Mouse (Mus musculus) hematopoietic stem cell, adult 5-6 weeks (primary cell): ENCODE data around the gene Pex12. TPM values are rescaled to one million over a fixed set of nuclear protein-coding genes. Genes with fewer than 3 reads are reported as not detected.

Experiments
- total RNA-seq: library from RNA; stranded (forward); fragments of 172-1452, 232-1000 nt; gene quantifications from 2 replicates; pipeline ENCODE4 v1.2.3, GENCODE M21; 2017

Gene Pex12
- total RNA-seq, 1 experiment from 2014 or later: 10.3 TPM

Other genes with a start within 250 kb of the Pex12 start
- 37.2 and 65.0 TPM in 2 replicates for gene Slfn2, start 237.5 kb downstream of the Pex12 start, total RNA-seq
- gene Slfn1, start 185.7 kb downstream of the Pex12 start, total RNA-seq: 13.5 and 24.0 TPM in 2 replicates
- 13.2 and 31.0 TPM in 2 replicates for gene Slfn4, start 127.4 kb downstream of the Pex12 start, total RNA-seq
- gene Slfn3, start 111.3 kb downstream of the Pex12 start, total RNA-seq: 25.6 and 32.5 TPM in 2 replicates
- gene Slfn14, start 15.9 kb downstream of the Pex12 start, total RNA-seq: not detected in 2 replicates
- 57.6 and 58.0 TPM in 2 replicates for gene Ap2b1, start 3.6 kb downstream of the Pex12 start, total RNA-seq
- not detected in 2 replicates for gene Rasl10b, start 106.6 kb upstream of the Pex12 start, total RNA-seq
- gene Gas2l2, start 126.9 kb upstream of the Pex12 start, total RNA-seq: not detected in 2 replicates
- gene 1700020L24Rik, start 135.1 kb upstream of the Pex12 start, total RNA-seq: 10.5 and 17.7 TPM in 2 replicates
- gene Mmp28, start 160.5 kb upstream of the Pex12 start, total RNA-seq: 1.4 and 2.4 TPM in 2 replicates
- gene Taf15, start 170.5 kb upstream of the Pex12 start, total RNA-seq: 41.5 and 69.0 TPM in 2 replicates
- not detected in 2 replicates for gene Heatr9, start 219.6 kb upstream of the Pex12 start, total RNA-seq
- gene Ccl5, start 227.9 kb upstream of the Pex12 start, total RNA-seq: 4.7 and 5.3 TPM in 2 replicates